Mouse (Mus musculus): ENCODE measurements at regions not wholly inside any gene's neighbourhood (a gene's known extent, or its start where the extent isn't known, plus 50 kb on each side); places are given as distances from the start of the nearest gene placed in this dataset.

DNA sequence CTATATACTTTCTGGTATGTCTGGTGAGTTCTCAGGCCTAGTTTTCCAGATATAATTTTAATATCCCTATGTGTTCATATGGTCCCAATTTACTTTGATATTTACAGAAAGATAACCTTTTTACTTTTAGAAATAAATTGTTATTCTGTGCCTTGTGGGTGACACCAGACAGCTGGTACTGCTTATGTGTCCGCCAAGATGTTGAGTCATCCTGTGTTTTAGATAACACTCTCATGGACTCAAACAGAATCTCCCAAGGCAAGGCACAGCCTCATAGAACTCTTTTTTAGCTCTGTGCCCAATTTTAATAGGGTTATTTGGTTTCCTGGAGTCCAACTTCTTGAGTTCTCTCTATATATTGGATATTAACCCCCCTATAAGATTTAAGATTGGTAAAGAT is 116.2 kb upstream of the Tex13c3 start:
- DNase-seq (ENCODE audit: low spot score in 2 of 2) = peak in 1 of 2 experiments; percentile 20

DNA sequence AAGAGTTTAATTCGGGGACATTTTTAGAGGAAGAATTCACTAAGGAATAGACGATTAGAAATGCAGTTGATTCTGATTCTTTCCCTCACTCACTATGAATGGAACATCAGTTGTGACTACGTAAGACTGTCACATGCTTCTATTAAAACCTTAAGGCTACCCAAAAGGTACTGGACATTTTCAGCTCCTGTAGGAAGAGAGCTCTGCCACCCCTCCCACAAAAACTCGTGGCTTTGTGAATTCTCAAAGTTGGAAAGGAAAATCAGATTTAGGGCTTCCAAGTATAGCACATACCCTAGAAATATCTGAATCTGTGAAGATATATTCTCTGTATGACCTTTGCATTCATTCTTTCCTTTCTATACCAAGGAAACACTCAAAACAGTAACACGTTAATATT is 74.8 kb upstream of the Tex13c3 start:
- DNase-seq (ENCODE audit: low spot score in 2 of 2) = peak in 1 of 2 experiments; percentile 33
